Mouse (Mus musculus) kidney, embryonic 16.5 days (tissue): ENCODE results near the gene Polg. TPM values are rescaled to one million over a fixed set of nuclear protein-coding genes. Genes with fewer than 3 reads are reported as not detected.

Experiments
- ATAC-seq: fragments of 200-750 bp; cut with Nextera tagmentation; 2 replicates; pipeline ENCODE4 v1.8.0; 2017; ENCODE audit warnings: moderate TSS enrichment; ENCODE audit not compliant: low FRiP score, low TSS enrichment
- H3K27ac ChIP-seq: fragments of 300-500 bp; sonication (generic); 2 replicates; pipeline ENCODE4 v1.5.1; 2014; ENCODE audit warnings: low read length
- H3K27me3 ChIP-seq: fragments of 300-500 bp; sonication (generic); 2 replicates; pipeline ENCODE4 v1.6.1; 2014; ENCODE audit warnings: low read length, control low read depth, mixed read lengths; ENCODE audit not compliant: insufficient read depth
- H3K36me3 ChIP-seq: fragments of 300-500 bp; sonication (generic); 2 replicates; pipeline ENCODE4 v1.6.1; 2014; ENCODE audit warnings: low read length, control low read depth, mixed read lengths; ENCODE audit not compliant: insufficient read depth
- H3K4me1 ChIP-seq: fragments of 300-500 bp; sonication (generic); 2 replicates; pipeline ENCODE4 v1.6.1; 2014; ENCODE audit warnings: low read length, control low read depth, mixed read lengths; ENCODE audit not compliant: insufficient read depth
- H3K4me2 ChIP-seq: fragments of 300-500 bp; sonication (generic); replicated peaks from 2 replicates; pipeline ENCODE4 v1.6.1; 2014; ENCODE audit warnings: low read depth, low read length
- H3K4me3 ChIP-seq: fragments of 300-500 bp; sonication (generic); 2 replicates; pipeline ENCODE4 v1.5.1; 2014; ENCODE audit warnings: mild to moderate bottlenecking, low read length
- H3K9ac ChIP-seq: fragments of 300-500 bp; sonication (generic); replicated peaks from 2 replicates; pipeline ENCODE4 v1.6.1; 2014; ENCODE audit warnings: low read length
- H3K9me3 ChIP-seq: fragments of 300-500 bp; sonication (generic); 2 replicates; pipeline ENCODE4 v1.6.1; 2016; ENCODE audit warnings: low read length, control low read depth
- WGBS: fragments of 180-500 bp; shearing (Covaris S2); extraction: QIAGEN DNeasy Blood & Tissue Kit; methylation state at CpG from one replicate; pipeline ENCODE4 v1.1.7; 2014; 5-methylcytosine and 5-hydroxymethylcytosine counted together
- polyA plus RNA-seq: library from polyadenylated mRNA; unstranded; fragments of >200 nt; fragmentation: Nextera tagmentation; extraction: Ambion mirVana; gene quantifications from 2 replicates; pipeline ENCODE4 v1.2.1, GENCODE M21; 2015

Gene Polg
- polyA plus RNA-seq, 1 experiment from 2014 or later: 37.1 TPM

DNA sequence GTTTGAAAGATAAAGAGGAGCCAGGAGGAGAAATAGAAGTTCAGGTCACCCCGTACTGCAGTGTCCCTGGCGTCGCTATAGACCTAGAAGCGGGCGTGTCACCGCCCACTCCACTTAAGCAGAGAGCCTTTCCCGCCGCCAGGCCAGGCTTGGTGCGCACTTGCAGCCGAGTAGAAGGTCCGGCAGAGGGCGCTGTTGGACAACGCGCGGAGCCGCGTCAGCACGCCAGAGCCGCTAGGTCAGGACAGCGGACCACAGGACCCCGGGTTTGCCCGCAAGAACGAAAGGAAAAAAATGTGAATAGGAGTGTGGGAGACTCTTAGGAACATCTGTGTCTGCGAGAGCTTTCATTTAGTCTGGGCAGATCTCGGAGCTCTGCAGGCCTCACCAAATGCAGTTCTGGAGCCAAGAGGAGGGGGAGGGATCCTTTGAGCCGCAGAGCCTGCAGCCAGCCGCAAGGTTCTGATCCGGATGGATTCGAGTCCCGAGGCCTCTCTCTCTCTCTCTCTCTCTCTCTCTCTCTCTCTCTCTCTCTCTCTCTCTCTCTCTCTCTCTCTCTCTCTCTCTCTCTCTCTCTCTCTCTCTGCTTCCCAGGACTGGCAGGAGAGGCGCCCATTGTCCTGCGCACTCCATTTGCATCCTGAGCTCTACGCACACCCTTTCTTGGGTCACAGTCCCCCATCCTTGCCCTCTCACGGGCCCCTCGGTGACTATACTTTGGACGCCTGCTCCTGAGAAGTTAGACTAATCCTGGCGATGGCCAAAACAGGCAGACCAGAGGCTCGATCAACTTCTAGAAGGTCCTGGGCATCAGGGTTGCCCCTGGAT lies 30.0 kb upstream of the Polg start:
- H3K36me3 ChIP-seq: no peaks in the 10 kb centered on the region
- no peak overlapping the region for H3K9ac ChIP-seq
- peak overlapping the region; percentile 25 for H3K4me3 ChIP-seq
- peak; percentile 91 for ATAC-seq
- 2% methylated on average over 38 of the region's 38 CpGs for WGBS
- peak overlapping the region; percentile 49 for H3K4me2 ChIP-seq
- peaks cover 73% of the 10 kb centered on the region for H3K27me3 ChIP-seq
- H3K27ac ChIP-seq: no peak overlapping the region
- 0 out of 2 replicates have a peak, but pooled peaks cover 3% of the 10 kb centered on the region for H3K4me1 ChIP-seq
- no peaks in the 10 kb centered on the region for H3K9me3 ChIP-seq

GRCm38 (mm10) chr7:79493915-79494314 lies 27.8 kb upstream of the Polg start:
- no peaks in the 10 kb centered on the region for H3K4me1 ChIP-seq
- H3K27me3 ChIP-seq: peaks cover 53% of the 10 kb centered on the region
- 9% methylated on average over 8 of the region's 8 CpGs for WGBS

DNA sequence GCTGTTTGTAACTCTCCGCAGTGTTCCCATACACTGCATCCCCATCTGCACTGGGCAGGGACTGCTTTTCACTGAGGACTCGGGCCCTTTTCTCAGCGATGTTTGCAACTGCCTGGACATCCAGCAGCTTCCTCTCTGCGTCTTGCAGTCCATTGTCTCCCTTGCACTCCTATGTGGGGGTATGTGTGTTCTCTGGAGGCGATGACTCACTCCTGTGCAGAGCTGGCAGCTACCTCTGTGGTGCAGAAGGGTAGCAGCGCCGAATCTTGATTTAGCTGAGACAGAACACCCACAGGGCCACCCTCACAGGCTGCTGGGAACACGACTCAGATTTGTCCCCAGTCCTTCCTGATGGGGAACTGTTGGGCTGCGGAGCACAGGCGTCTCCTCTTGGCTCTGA lies 20.4 kb upstream of the Polg start:
- H3K4me3 ChIP-seq: no peak overlapping the region
- peaks cover 10% of the 10 kb centered on the region; the same call in 1 of the 2 replicates for H3K27me3 ChIP-seq
- ATAC-seq: no peak
- H3K4me1 ChIP-seq: no peaks in the 10 kb centered on the region
- H3K4me2 ChIP-seq: no peak overlapping the region
- no peak overlapping the region for H3K27ac ChIP-seq
- no peaks in the 10 kb centered on the region for H3K36me3 ChIP-seq
- no peak overlapping the region for H3K9ac ChIP-seq
- no peaks in the 10 kb centered on the region for H3K9me3 ChIP-seq
- 60% methylated on average over 10 of the region's 10 CpGs for WGBS

More at GRCm38 (mm10) chr7:79493915-79494314, 27.8 kb upstream of the Polg start:
- Histone ChIP-seq H3K4me2 (no peak overlapping the region), H3K9me3 (no peaks in the 10 kb centered on the region), H3K36me3 (no peaks in the 10 kb centered on the region), H3K27ac (no peak overlapping the region), H3K4me3 (no peak overlapping the region), H3K9ac (no peak overlapping the region)
- no peak for ATAC-seq

GRCm38 (mm10) chr7:79474831-79475399 lies 8.8 kb upstream of the Polg start:
- no peaks in the 10 kb centered on the region for H3K4me1 ChIP-seq
- 67% methylated on average over 5 of the region's 5 CpGs for WGBS
- ATAC-seq: no peak
- H3K27me3 ChIP-seq: no peaks in the 10 kb centered on the region
- H3K27ac ChIP-seq: no peak overlapping the region
- H3K4me2 ChIP-seq: no peak overlapping the region
- H3K9me3 ChIP-seq: no peaks in the 10 kb centered on the region
- no peak overlapping the region for H3K4me3 ChIP-seq
- no peak overlapping the region for H3K9ac ChIP-seq
- no peaks in the 10 kb centered on the region for H3K36me3 ChIP-seq

DNA sequence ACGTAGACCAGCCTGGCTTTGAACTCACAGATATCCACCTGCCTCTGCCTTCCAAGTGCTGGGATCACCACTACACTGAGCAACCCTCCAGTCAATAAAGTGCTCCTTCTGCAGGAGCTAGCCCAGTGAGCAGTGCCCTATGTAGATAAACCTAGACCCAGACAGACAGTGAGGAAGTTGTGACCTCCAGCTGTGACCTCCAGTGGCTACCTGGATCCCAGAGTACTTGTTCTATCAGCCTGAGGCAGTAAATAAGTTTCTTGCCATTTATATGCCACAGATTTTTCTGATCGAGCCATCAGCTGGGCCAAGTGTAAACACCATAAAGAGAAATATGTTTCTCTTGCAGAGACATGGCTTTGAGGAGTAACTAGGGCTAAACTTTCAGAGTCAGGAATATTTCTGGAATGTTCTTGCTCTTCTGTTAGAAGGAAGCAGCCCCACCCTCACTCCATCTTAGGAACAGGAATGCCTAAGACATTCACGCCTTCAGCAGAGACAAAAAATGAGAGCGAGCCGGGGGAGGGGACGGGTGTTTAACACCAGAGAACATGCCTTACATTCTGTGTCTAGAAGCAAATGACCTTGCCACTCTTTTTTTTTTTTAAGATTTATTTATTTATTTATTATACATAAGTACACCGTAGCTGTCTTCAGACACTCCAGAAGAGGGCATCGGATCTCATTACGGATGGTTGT lies 7.5 kb upstream of the Polg start:
- no peak overlapping the region for H3K4me2 ChIP-seq
- no peaks in the 10 kb centered on the region for H3K9me3 ChIP-seq
- H3K27me3 ChIP-seq: no peaks in the 10 kb centered on the region
- ATAC-seq: no peak
- WGBS: 85% methylated on average over 9 of the region's 9 CpGs
- H3K9ac ChIP-seq: no peak overlapping the region
- H3K27ac ChIP-seq: no peak overlapping the region
- no peak overlapping the region for H3K4me3 ChIP-seq
- no peaks in the 10 kb centered on the region for H3K4me1 ChIP-seq
- H3K36me3 ChIP-seq: no peaks in the 10 kb centered on the region

DNA sequence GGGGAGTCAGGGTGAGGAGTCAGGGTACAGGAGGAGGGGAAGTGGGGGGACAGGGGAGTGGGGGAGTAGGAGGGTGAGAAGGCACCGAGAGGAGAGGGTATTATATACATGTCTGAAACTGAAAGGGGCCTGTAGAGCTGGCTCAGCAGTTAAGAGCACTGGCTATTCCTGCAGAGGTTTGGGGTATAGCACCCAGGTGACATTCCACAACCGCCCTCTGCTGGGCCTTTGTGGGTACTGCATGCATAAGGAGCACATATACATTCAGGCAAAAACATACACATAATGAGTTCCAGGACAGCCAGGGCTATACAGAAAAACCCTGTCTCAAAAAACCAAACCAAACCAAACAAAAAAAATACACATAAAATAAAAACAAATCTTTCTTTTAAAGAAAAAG lies 6.6 kb upstream of the Polg start:
- Histone ChIP-seq H3K27ac (no peak overlapping the region), H3K9me3 (no peaks in the 10 kb centered on the region), H3K4me3 (no peak overlapping the region), H3K4me2 (no peak overlapping the region), H3K9ac (no peak overlapping the region), H3K27me3 (no peaks in the 10 kb centered on the region), H3K4me1 (peaks cover 5% of the 10 kb centered on the region), H3K36me3 (no peaks in the 10 kb centered on the region)
- no peak for ATAC-seq
- WGBS: 58% methylated on average over 2 of the region's 2 CpGs

GRCm38 (mm10) chr7:79471436-79471835 lies 5.3 kb upstream of the Polg start:
- Histone ChIP-seq H3K9ac (no peak overlapping the region), H3K4me1 (peaks cover 10% of the 10 kb centered on the region), H3K4me3 (no peak overlapping the region), H3K27me3 (no peaks in the 10 kb centered on the region), H3K27ac (no peak overlapping the region), H3K9me3 (no peaks in the 10 kb centered on the region), H3K36me3 (no peaks in the 10 kb centered on the region), H3K4me2 (no peak overlapping the region)
- ATAC-seq: no peak
- WGBS: 73% methylated on average over 7 of the region's 7 CpGs

- Histone ChIP-seq H3K9ac (no peak overlapping the region), H3K9me3 (no peaks in the 10 kb centered on the region), H3K4me1 (peaks cover 10% of the 10 kb centered on the region), H3K27me3 (no peaks in the 10 kb centered on the region), H3K36me3 (no peaks in the 10 kb centered on the region), H3K4me2 (no peak overlapping the region), H3K4me3 (no peak overlapping the region), H3K27ac (no peak overlapping the region)
- ATAC-seq: no peak
- 53% methylated on average over 3 of the region's 3 CpGs for WGBS
These were observed 4.6 kb upstream of the Polg start for GRCm38 (mm10) chr7:79470718-79471117.

DNA sequence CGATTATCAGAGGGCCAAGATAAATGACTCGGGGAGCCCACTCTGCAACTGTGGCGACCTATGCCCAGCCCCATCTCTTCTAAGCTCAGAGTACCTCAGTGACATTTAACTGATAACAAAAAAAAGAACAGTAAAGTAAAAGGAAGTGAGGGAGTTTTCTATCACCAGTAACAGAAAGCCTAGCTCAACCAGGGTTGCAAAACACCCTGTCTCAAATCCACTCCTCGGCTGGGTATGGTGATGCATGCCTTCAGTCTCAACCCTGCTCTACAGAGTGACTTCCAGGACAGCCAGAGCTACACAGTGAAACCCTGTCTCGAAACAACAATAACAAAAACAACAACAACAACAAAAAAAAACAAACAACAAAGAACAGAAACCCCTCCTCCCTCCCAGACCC lies 3.6 kb upstream of the Polg start:
- H3K4me1 ChIP-seq: peaks cover 17% of the 10 kb centered on the region
- H3K27ac ChIP-seq: no peak overlapping the region
- no peak for ATAC-seq
- WGBS: 77% methylated on average over 5 of the region's 5 CpGs
- no peak overlapping the region for H3K9ac ChIP-seq
- H3K36me3 ChIP-seq: no peaks in the 10 kb centered on the region
- H3K9me3 ChIP-seq: no peaks in the 10 kb centered on the region
- H3K4me2 ChIP-seq: no peak overlapping the region
- H3K4me3 ChIP-seq: no peak overlapping the region
- H3K27me3 ChIP-seq: no peaks in the 10 kb centered on the region

GRCm38 (mm10) chr7:79468994-79469393 lies 2.8 kb upstream of the Polg start:
- no peaks in the 10 kb centered on the region for H3K27me3 ChIP-seq
- no peak for ATAC-seq
- peaks cover 25% of the 10 kb centered on the region for H3K4me1 ChIP-seq
- H3K36me3 ChIP-seq: no peaks in the 10 kb centered on the region
- H3K27ac ChIP-seq: no peak overlapping the region
- H3K9ac ChIP-seq: no peak overlapping the region
- no peak overlapping the region for H3K4me3 ChIP-seq
- WGBS: 76% methylated on average over 8 of the region's 8 CpGs
- H3K9me3 ChIP-seq: no peaks in the 10 kb centered on the region
- no peak overlapping the region for H3K4me2 ChIP-seq
